Mouse (Mus musculus) forebrain, embryonic 14.5 days (tissue): ENCODE measurements at regions not wholly inside any gene's neighbourhood (a gene's known extent, or its start where the extent isn't known, plus 50 kb on each side); places are given as distances from the start of the nearest gene placed in this dataset.

ENCODE experiments used
- ATAC-seq: fragments of 200-750 bp; cut with Nextera tagmentation; 2 replicates; pipeline ENCODE4 v1.8.0; 2017; ENCODE audit warnings: mild to moderate bottlenecking, moderate library complexity
- DNase-seq: peaks from one replicate; pipeline ENCODE4 v3.0.0-alpha.2; 2015; ENCODE audit warnings: low spot score
- H3K27ac ChIP-seq: fragments of 300-500 bp; sonication (generic); 2 replicates; pipeline ENCODE4 v1.5.1; 2014; ENCODE audit warnings: low read depth, mild to moderate bottlenecking, control low read depth, low read length, moderate library complexity
- H3K27me3 ChIP-seq: fragments of 300-500 bp; sonication (generic); replicated peaks from 2 replicates; pipeline ENCODE4 v1.6.1; 2014; ENCODE audit warnings: low read length, control low read depth, mixed read lengths; ENCODE audit not compliant: control insufficient read depth, insufficient read depth
- H3K36me3 ChIP-seq: fragments of 300-500 bp; sonication (generic); 2 replicates; pipeline ENCODE4 v1.6.1; 2014; ENCODE audit warnings: low read length, control low read depth; ENCODE audit not compliant: control insufficient read depth, insufficient read depth
- H3K4me1 ChIP-seq: fragments of 300-500 bp; sonication (generic); 2 replicates; pipeline ENCODE4 v1.6.1; 2014; ENCODE audit warnings: antibody characterized with exemption, low read length, control low read depth; ENCODE audit not compliant: control insufficient read depth, insufficient read depth
- H3K4me2 ChIP-seq: fragments of 300-500 bp; sonication (generic); 2 replicates; pipeline ENCODE4 v1.6.1; 2014; ENCODE audit warnings: mild to moderate bottlenecking, control low read depth, low read length
- H3K4me3 ChIP-seq: fragments of 300-500 bp; sonication (generic); 2 replicates; pipeline ENCODE4 v1.5.1; 2014; ENCODE audit warnings: low read depth, low read length, control low read depth
- H3K9ac ChIP-seq: fragments of 300-500 bp; sonication (generic); 2 replicates; pipeline ENCODE4 v1.6.1; 2014; ENCODE audit warnings: mild to moderate bottlenecking, low read length, control low read depth, moderate library complexity
- H3K9me3 ChIP-seq: fragments of 300-500 bp; sonication (generic); replicated peaks from 2 replicates; pipeline ENCODE4 v1.6.1; 2016; ENCODE audit warnings: low read length, control low read depth, mixed read lengths; ENCODE audit not compliant: control insufficient read depth
- WGBS: fragments of 180-500 bp; shearing (Covaris S2); extraction: QIAGEN DNeasy Blood & Tissue Kit; methylation state at CpG from one replicate; pipeline ENCODE4 v1.1.7; 2014; 5-methylcytosine and 5-hydroxymethylcytosine counted together

GRCm38 (mm10) chr3:117132897-117133296 is 164.1 kb upstream of the Palmd start:
- WGBS: 89% methylated on average over 4 of the region's 4 CpGs
- H3K27ac ChIP-seq: no peak overlapping the region
- DNase-seq (no peak), ATAC-seq (no peak)
- no peaks in the 10 kb centered on the region for H3K27me3 ChIP-seq
- no peaks in the 10 kb centered on the region for H3K4me1 ChIP-seq
- no peaks in the 10 kb centered on the region for H3K36me3 ChIP-seq
- H3K9me3 ChIP-seq: no peaks in the 10 kb centered on the region
- no peak overlapping the region for H3K9ac ChIP-seq
- H3K4me3 ChIP-seq: no peak overlapping the region
- no peak overlapping the region for H3K4me2 ChIP-seq

GRCm38 (mm10) chr3:117122211-117122610 is 153.4 kb upstream of the Palmd start:
- Histone ChIP-seq H3K9ac (no peak overlapping the region), H3K9me3 (no peaks in the 10 kb centered on the region), H3K27me3 (no peaks in the 10 kb centered on the region), H3K27ac (no peak overlapping the region), H3K4me2 (no peak overlapping the region), H3K4me1 (no peaks in the 10 kb centered on the region), H3K36me3 (no peaks in the 10 kb centered on the region), H3K4me3 (no peak overlapping the region)
- peak; percentile 11 for DNase-seq
- WGBS: 93% methylated on average over 3 of the region's 3 CpGs
- no peak for ATAC-seq

GRCm38 (mm10) chr3:117120086-117121055 is 151.6 kb upstream of the Palmd start:
- no peak overlapping the region for H3K4me2 ChIP-seq
- H3K4me3 ChIP-seq: no peak overlapping the region
- H3K9me3 ChIP-seq: no peaks in the 10 kb centered on the region
- no peak overlapping the region for H3K27ac ChIP-seq
- no peaks in the 10 kb centered on the region for H3K4me1 ChIP-seq
- no peaks in the 10 kb centered on the region for H3K36me3 ChIP-seq
- WGBS: 62% methylated on average over 13 of the region's 13 CpGs
- ATAC-seq: peak; percentile 76
- no peaks in the 10 kb centered on the region for H3K27me3 ChIP-seq
- DNase-seq: peak; percentile 89
- H3K9ac ChIP-seq: no peak overlapping the region

- Histone ChIP-seq H3K36me3 (no peaks in the 10 kb centered on the region), H3K4me2 (no peak overlapping the region), H3K4me1 (no peaks in the 10 kb centered on the region), H3K27ac (no peak overlapping the region), H3K27me3 (no peaks in the 10 kb centered on the region), H3K9me3 (no peaks in the 10 kb centered on the region), H3K4me3 (no peak overlapping the region), H3K9ac (no peak overlapping the region)
- ATAC-seq (no peak), DNase-seq (no peak)
- WGBS: 81% methylated on average over 5 of the region's 5 CpGs
These were observed 150.8 kb upstream of the Palmd start for GRCm38 (mm10) chr3:117119576-117119975.

DNA sequence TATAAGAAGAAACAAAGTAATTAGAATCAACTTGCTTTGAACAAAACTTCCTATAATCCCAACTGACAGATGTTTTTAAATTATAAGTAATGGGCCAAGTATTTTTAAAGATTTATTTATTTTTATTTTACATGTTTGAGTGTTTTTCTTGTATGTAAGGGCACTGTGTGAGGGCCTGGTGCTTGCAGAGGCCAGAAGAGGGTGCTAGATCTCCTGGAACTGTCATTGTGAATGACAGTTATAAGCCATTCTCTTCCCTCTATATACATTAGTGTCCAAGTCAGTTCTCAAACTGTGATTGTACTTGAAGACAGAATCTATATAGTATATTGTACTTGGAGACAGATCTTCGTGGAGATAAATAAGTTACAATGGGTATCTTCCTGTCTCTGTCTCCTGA is 149.1 kb upstream of the Palmd start:
- no peak overlapping the region for H3K27ac ChIP-seq
- H3K9me3 ChIP-seq: no peaks in the 10 kb centered on the region
- no peak for ATAC-seq
- H3K4me3 ChIP-seq: no peak overlapping the region
- no peaks in the 10 kb centered on the region for H3K36me3 ChIP-seq
- H3K4me1 ChIP-seq: no peaks in the 10 kb centered on the region
- H3K27me3 ChIP-seq: no peaks in the 10 kb centered on the region
- 54% methylated on average over 1 of the region's 1 CpGs for WGBS
- peak; percentile 19 for DNase-seq
- H3K9ac ChIP-seq: no peak overlapping the region
- no peak overlapping the region for H3K4me2 ChIP-seq

DNA sequence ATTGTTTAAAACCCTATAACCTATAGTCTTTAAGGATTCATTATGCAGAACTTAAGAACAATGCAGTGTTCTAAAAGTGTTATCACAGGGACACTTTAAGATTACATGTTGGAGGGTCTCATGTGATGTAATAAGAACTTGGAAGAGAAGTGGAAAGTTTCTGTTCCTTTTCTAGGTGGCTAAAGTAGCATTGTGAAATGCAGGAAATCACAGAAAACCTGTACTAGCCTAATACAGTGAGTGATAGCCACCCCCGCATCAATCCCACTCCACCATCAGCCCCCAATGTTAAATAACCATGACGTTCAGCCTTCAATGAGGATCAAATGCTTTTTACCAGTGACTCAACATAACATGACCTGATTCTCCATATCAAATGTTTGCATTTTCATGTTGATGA is 147.4 kb upstream of the Palmd start:
- DNase-seq: no peak

DNA sequence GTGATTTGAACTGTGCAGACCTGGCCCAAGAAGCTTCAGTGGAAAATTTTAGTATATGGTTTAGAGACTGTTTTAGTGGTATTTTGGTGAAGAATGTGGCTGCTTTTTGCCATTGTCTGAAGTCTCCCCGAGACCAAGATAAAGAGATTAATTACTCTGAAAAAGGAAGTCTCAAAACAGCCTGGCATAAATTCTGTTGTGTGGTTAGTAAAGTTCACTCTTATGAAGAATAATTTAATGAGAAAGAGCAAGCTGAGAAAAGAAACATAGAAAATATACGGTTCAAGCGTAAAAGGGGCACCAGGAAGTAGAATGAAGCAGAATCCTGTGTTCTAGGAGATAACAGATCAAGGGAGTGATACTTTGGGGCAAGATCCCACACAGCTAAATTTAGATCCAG is 144.0 kb upstream of the Palmd start:
- no peak overlapping the region for H3K4me2 ChIP-seq
- ATAC-seq (no peak), DNase-seq (no peak)
- no peak overlapping the region for H3K27ac ChIP-seq
- no peaks in the 10 kb centered on the region for H3K27me3 ChIP-seq
- H3K9me3 ChIP-seq: no peaks in the 10 kb centered on the region
- no peaks in the 10 kb centered on the region for H3K36me3 ChIP-seq
- H3K9ac ChIP-seq: no peak overlapping the region
- no peak overlapping the region for H3K4me3 ChIP-seq
- H3K4me1 ChIP-seq: no peaks in the 10 kb centered on the region
- 95% methylated on average over 3 of the region's 3 CpGs for WGBS

More for the DNA sequence above, 147.4 kb upstream of the Palmd start:
- H3K4me1 ChIP-seq: no peaks in the 10 kb centered on the region
- no peaks in the 10 kb centered on the region for H3K36me3 ChIP-seq
- H3K27ac ChIP-seq: no peak overlapping the region
- H3K27me3 ChIP-seq: no peaks in the 10 kb centered on the region
- WGBS: 93% methylated on average over 2 of the region's 2 CpGs
- H3K9ac ChIP-seq: no peak overlapping the region
- H3K4me2 ChIP-seq: no peak overlapping the region
- ATAC-seq: no peak
- H3K4me3 ChIP-seq: no peak overlapping the region
- H3K9me3 ChIP-seq: no peaks in the 10 kb centered on the region

- H3K4me2 ChIP-seq: no peak overlapping the region
- no peaks in the 10 kb centered on the region for H3K27me3 ChIP-seq
- WGBS: 89% methylated on average over 4 of the region's 4 CpGs
- no peak overlapping the region for H3K4me3 ChIP-seq
- no peak for DNase-seq
- no peak overlapping the region for H3K9ac ChIP-seq
- no peaks in the 10 kb centered on the region for H3K9me3 ChIP-seq
- H3K4me1 ChIP-seq: no peaks in the 10 kb centered on the region
- H3K36me3 ChIP-seq: no peaks in the 10 kb centered on the region
- ATAC-seq: no peak
- no peak overlapping the region for H3K27ac ChIP-seq
These were observed 143.5 kb upstream of the Palmd start for GRCm38 (mm10) chr3:117112304-117112703.

DNA sequence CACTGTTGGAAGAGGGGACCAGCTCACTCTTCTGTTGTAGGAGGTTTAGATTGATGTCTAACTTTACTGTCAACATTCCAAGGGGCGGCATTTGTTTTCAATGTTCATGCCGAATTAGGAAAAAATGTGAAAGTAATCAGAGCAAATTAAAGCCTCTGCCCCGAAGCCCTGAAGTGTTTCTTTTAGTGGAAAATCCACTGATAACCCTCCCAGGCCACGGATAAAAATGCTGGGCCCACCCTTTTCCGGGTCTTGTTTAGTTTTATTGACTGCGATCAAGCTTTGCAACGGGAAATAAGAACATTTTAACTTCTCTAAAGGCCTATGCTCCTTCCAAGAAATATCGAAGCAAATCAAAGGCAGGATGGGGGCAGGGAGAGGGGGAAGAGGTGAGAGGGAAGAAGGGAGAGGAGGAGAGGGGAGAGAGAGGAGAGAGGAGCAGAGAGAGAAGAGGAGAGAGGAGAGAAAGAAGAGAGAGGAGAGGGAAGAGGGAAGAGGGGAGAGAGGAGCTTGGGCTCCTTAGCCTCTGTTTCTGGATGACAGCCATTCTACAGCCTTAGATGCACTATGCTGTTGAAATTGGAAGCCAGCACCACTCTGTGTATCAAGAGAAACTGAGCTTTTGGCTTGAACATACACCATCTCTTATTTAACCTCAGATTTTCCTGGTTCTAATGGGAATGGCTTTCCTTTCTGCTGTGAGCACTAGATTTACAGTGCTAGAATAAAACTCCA is 140.3 kb upstream of the Palmd start:
- H3K4me1 ChIP-seq: no peaks in the 10 kb centered on the region
- H3K9ac ChIP-seq: no peak overlapping the region
- no peak overlapping the region for H3K4me2 ChIP-seq
- H3K9me3 ChIP-seq: no peaks in the 10 kb centered on the region
- 70% methylated on average over 8 of the region's 8 CpGs for WGBS
- no peak overlapping the region for H3K4me3 ChIP-seq
- no peak overlapping the region for H3K27ac ChIP-seq
- no peak for ATAC-seq
- H3K36me3 ChIP-seq: no peaks in the 10 kb centered on the region
- H3K27me3 ChIP-seq: no peaks in the 10 kb centered on the region
- no peak for DNase-seq
